1 mouse cellular context compared by ENCODE assay signal in the genomic region with DNA sequence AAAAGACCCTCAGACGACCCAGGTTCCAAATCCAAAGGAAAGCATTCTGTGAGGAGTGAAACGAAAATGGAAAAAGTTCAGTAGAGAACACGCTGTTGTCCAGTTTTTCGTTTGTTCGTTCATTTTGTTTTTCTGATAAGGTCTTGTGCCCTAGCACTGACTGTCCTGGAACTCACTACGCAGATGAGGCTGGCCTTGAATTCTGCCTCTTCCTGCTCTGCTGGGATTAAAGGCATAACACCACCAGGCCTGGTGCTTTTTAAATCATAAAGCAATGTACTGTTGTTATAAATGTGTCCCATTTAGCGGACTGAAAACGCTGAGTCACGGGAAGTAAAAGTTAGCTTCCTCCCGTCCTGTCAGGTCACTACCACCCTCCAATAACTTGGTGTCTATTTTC.
TF ChIP-seq lines count a peak whose summit lies in the region.

No protein-coding gene starts in this region.

TF ChIP-seq in MEL, 35 proteins besides CTCF, POLR2A, EP300 and RAD21 (continued from another document):
- TF ChIP-seq MYB (IDR thresholded peaks at IDR 0.05; ENCODE audit: low read depth, low read length) (no peak), ZNF384 (IDR thresholded peaks at IDR 0.05; ENCODE audit: low read depth, low read length) (no peak), TAL1 (IDR thresholded peaks at IDR 0.05; ENCODE audit: low read length) (no peak)
